Mouse (Mus musculus) ES-Bruce4 (cell line): ENCODE data around the gene Rasgef1b. TPM values are rescaled to one million over a fixed set of nuclear protein-coding genes. Genes with fewer than 3 reads are reported as not detected.

Experiments
- H3K27ac ChIP-seq: 2 replicates; pipeline ENCODE4 v1.5.1; 2012; ENCODE audit warnings: low read length, inconsistent platforms; ENCODE audit not compliant: insufficient read depth
- H3K27me3 ChIP-seq: 2 replicates; pipeline ENCODE4 v1.6.1; 2012; ENCODE audit warnings: mild to moderate bottlenecking, low read length, inconsistent platforms; ENCODE audit not compliant: control insufficient read depth, poor library complexity, insufficient read depth, severe bottlenecking
- H3K36me3 ChIP-seq: 2 replicates; pipeline ENCODE4 v1.6.1; 2012; ENCODE audit warnings: inconsistent platforms, mild to moderate bottlenecking, low read length, moderate library complexity; ENCODE audit not compliant: control insufficient read depth, poor library complexity, insufficient read depth, severe bottlenecking
- H3K4me1 ChIP-seq: one replicate; pipeline ENCODE4 v1.8.1; 2011; ENCODE audit warnings: low read length; ENCODE audit not compliant: control insufficient read depth, insufficient read depth
- H3K4me3 ChIP-seq: 2 replicates; pipeline ENCODE4 v1.5.1; 2011; ENCODE audit warnings: low read depth, mild to moderate bottlenecking, low read length
- H3K9ac ChIP-seq: 2 replicates; pipeline ENCODE4 v1.6.1; 2012; ENCODE audit warnings: low read depth, mild to moderate bottlenecking, inconsistent platforms; ENCODE audit not compliant: poor library complexity, severe bottlenecking
- H3K9me3 ChIP-seq: replicated peaks from 2 replicates; pipeline ENCODE4 v1.6.1; 2012; ENCODE audit warnings: mild to moderate bottlenecking, low read length, inconsistent platforms; ENCODE audit not compliant: control insufficient read depth, poor library complexity, insufficient read depth, severe bottlenecking
- CTCF ChIP-seq: IDR thresholded peaks from one replicate; pipeline ENCODE4 v1.8.1; 2011; ENCODE audit warnings: low read depth, low read length
- EP300 ChIP-seq: IDR thresholded peaks from 2 replicates; pipeline ENCODE4 v1.6.1; 2011; ENCODE audit warnings: low read depth, low read length; ENCODE audit not compliant: insufficient read depth
- POLR2A ChIP-seq: IDR thresholded peaks from one replicate; pipeline ENCODE4 v1.8.1; 2011; ENCODE audit warnings: low read length; ENCODE audit not compliant: insufficient read depth
- polyA plus RNA-seq: library from polyadenylated mRNA; stranded (reverse); fragments of >200 nt; gene quantifications from 2 replicates; pipeline ENCODE4 v1.2.4, GENCODE M21; 2011; ENCODE audit warnings: low read depth; ENCODE audit not compliant: missing spikeins, insufficient read depth, insufficient read length

Gene Rasgef1b
- polyA plus RNA-seq, 1 experiment, result 1.9 TPM

DNA sequence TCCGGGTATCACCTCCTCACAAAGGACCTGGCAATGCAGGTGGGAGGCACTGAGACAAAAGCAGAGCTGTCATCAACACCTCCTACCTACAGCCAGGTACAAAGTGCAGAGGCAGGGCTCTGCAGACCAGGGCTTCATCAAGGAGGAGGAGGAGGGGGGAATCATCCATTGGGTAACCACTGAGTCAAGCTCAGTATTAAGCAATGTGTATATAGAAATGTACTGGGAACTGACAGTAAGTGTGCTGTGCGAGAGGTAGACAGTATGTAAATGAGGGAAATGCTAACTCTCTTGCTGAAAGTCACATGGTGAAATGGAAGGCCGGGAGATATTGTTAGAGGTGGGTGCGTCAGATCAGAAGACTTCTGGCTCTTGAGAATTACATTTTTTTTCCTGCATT is 294.6 kb downstream of the Rasgef1b start:
- Histone ChIP-seq H3K36me3 (no peaks in the 10 kb centered on the region), H3K27ac (no peak overlapping the region), H3K9me3 (no peaks in the 10 kb centered on the region), H3K27me3 (no peaks in the 10 kb centered on the region), H3K4me3 (no peak overlapping the region), H3K9ac (no peak overlapping the region), H3K4me1 (no peaks in the 10 kb centered on the region)
- TF ChIP-seq POLR2A (no peak), EP300 (no peak), CTCF (no peak)

DNA sequence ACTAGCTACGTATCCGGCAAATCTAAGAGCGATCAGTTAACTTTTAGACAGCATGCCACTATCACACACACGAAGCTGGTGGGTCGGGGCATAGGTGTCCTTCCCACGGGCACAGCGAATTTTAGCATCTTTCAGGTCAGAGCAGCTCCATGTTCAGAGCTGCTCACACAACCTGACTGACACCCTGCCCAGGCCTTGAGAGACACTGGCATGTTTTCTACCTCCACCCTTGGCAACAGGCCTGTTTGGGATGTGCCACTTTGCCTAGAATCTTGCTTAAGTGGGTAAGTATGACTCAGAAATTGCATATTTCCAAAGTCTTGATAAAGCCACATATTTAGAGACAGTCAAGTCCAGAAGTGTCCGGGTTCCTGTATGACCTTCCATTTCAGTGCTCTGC is 296.4 kb downstream of the Rasgef1b start:
- H3K4me1 ChIP-seq, result no peaks in the 10 kb centered on the region
- no peak overlapping the region for H3K9ac ChIP-seq
- H3K36me3 ChIP-seq, result no peaks in the 10 kb centered on the region
- TF ChIP-seq CTCF (no peak), EP300 (no peak)
- no peak overlapping the region for H3K4me3 ChIP-seq
- H3K27ac ChIP-seq, result no peak overlapping the region
- H3K27me3 ChIP-seq, result no peaks in the 10 kb centered on the region
- no peaks in the 10 kb centered on the region for H3K9me3 ChIP-seq

DNA sequence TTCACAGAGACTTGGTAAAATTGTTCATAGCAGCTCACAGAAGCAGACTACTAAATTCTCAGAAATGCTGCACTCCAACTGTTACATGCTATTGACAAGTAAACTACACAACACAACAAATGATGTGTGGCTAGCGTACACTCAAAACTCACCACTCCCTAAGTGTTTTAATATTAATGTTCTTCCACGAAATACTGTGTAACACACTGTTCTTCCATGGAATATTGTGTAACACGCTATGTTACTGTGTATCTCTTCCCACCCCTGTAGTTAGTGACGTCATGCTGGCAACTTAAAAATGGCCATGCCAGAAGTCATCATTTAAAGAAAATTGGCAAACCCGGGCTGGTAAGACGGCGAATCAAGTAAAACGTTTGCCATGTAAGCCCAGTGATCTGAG is 299.6 kb downstream of the Rasgef1b start:
- H3K27ac ChIP-seq, result no peak overlapping the region
- no peaks in the 10 kb centered on the region for H3K9me3 ChIP-seq
- H3K36me3 ChIP-seq, result no peaks in the 10 kb centered on the region
- H3K4me3 ChIP-seq, result no peak overlapping the region
- H3K4me1 ChIP-seq, result no peaks in the 10 kb centered on the region
- TF ChIP-seq EP300 (no peak), POLR2A (no peak), CTCF (no peak)
- H3K9ac ChIP-seq, result no peak overlapping the region
- H3K27me3 ChIP-seq, result no peaks in the 10 kb centered on the region

DNA sequence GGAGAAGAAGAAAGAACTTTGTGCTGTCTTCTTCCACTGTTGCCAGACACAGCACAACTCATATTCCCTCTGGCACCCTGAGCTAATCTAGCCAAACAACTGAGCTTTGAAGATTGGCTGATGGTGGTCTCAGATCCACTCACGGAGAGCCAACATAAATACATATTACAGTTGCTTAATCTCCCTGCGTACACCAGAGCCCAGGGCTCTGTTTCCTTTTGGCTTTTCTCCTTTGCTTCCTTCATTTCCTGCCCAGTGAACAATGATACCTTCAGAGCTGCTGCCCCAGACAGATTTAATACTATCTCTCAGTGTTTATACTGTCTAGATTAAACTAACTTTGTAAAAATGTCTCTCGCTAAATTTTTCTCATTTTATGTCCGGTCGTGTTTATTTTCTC is 300.2 kb downstream of the Rasgef1b start:
- H3K27ac ChIP-seq, result no peak overlapping the region
- TF ChIP-seq EP300, result no peak
- no peak for TF ChIP-seq POLR2A
- TF ChIP-seq CTCF, result no peak
- H3K27me3 ChIP-seq, result no peaks in the 10 kb centered on the region
- H3K4me3 ChIP-seq, result no peak overlapping the region
- no peaks in the 10 kb centered on the region for H3K4me1 ChIP-seq
- H3K9ac ChIP-seq, result no peak overlapping the region
- H3K9me3 ChIP-seq, result no peaks in the 10 kb centered on the region
- H3K36me3 ChIP-seq, result no peaks in the 10 kb centered on the region

DNA sequence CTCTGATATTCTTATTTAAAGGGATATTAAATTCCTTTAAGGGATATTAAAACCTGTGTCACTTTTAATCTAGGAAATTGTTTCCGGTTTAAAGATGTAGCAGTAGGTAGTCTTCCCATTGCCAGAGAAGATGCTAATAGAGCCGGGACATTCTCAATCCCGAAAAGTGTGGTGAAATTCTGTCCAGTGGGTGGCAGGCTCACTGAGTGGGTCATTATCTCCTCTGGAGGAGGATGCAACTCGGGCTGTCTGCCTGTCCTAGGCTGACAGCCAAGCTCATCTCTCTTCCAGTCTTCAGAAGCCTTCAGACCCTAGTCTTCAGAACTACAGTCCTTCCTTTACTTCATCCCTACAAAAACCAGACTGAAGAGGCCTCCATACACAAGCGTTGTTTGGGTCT is 305.6 kb downstream of the Rasgef1b start:
- H3K27me3 ChIP-seq, result no peaks in the 10 kb centered on the region
- no peaks in the 10 kb centered on the region for H3K4me1 ChIP-seq
- no peak for TF ChIP-seq POLR2A
- no peak for TF ChIP-seq CTCF
- no peak for TF ChIP-seq EP300

DNA sequence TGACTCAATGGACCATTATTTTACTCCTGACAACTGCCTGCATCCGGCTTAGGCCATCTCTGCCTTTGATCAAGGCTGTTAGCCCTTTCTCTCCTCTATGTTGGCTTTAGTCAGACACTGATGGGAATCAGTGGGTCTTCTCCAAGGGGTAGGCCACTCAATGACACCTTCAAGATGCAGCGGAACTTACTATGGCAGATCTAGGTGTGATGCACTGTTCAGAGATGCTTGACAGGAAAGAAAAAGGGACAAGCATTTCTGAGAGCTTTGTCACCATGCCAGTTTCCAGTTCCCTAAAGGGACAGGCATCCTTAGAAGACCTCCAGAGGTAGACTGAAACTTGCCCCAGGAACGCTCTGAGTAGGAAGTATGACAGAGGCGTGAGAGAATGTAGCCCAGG is 306.0 kb downstream of the Rasgef1b start:
- Histone ChIP-seq H3K4me1 (no peaks in the 10 kb centered on the region), H3K4me3 (no peak overlapping the region), H3K9me3 (no peaks in the 10 kb centered on the region), H3K27ac (no peak overlapping the region), H3K36me3 (no peaks in the 10 kb centered on the region), H3K27me3 (no peaks in the 10 kb centered on the region), H3K9ac (no peak overlapping the region)
- no peak for TF ChIP-seq EP300
- TF ChIP-seq CTCF, result no peak
- no peak for TF ChIP-seq POLR2A

More for the DNA sequence above, 305.6 kb downstream of the Rasgef1b start:
- Histone ChIP-seq H3K9ac (no peak overlapping the region), H3K4me3 (no peak overlapping the region), H3K36me3 (no peaks in the 10 kb centered on the region), H3K27ac (no peak overlapping the region), H3K9me3 (no peaks in the 10 kb centered on the region)
